Mouse (Mus musculus) neural tube, embryonic 14.5 days (tissue): ENCODE results near the gene Rpl7l1. TPM values are rescaled to one million over a fixed set of nuclear protein-coding genes. Genes with fewer than 3 reads are reported as not detected.

Experiments used
- ATAC-seq: fragments of 200-750 bp; cut with Nextera tagmentation; 2 replicates; pipeline ENCODE4 v1.8.0; 2017; ENCODE audit warnings: low read depth, mild to moderate bottlenecking, moderate TSS enrichment, moderate library complexity
- H3K27ac ChIP-seq: fragments of 300-500 bp; sonication (generic); 2 replicates; pipeline ENCODE4 v1.5.1; 2014; ENCODE audit warnings: low read depth, mild to moderate bottlenecking, control low read depth, low read length, moderate library complexity, mixed read lengths
- H3K27me3 ChIP-seq: fragments of 300-500 bp; sonication (generic); 2 replicates; pipeline ENCODE4 v1.6.1; 2014; ENCODE audit warnings: low read length; ENCODE audit not compliant: control insufficient read depth, insufficient read depth
- H3K36me3 ChIP-seq: fragments of 300-500 bp; sonication (generic); 2 replicates; pipeline ENCODE4 v1.6.1; 2014; ENCODE audit warnings: low read length, mixed read lengths; ENCODE audit not compliant: control insufficient read depth, insufficient read depth
- H3K4me1 ChIP-seq: fragments of 300-500 bp; sonication (generic); 2 replicates; pipeline ENCODE4 v1.6.1; 2014; ENCODE audit warnings: low read length; ENCODE audit not compliant: control insufficient read depth, insufficient read depth
- H3K4me2 ChIP-seq: fragments of 300-500 bp; sonication (generic); 2 replicates; pipeline ENCODE4 v1.6.1; 2014; ENCODE audit warnings: mild to moderate bottlenecking, low read depth, low read length, control low read depth
- H3K4me3 ChIP-seq: fragments of 300-500 bp; sonication (generic); 2 replicates; pipeline ENCODE4 v1.5.1; 2014; ENCODE audit warnings: low read depth, low read length, control low read depth, mixed read lengths
- H3K9ac ChIP-seq: fragments of 300-500 bp; sonication (generic); replicated peaks from 2 replicates; pipeline ENCODE4 v1.6.1; 2014; ENCODE audit warnings: low read depth, mild to moderate bottlenecking, control low read depth, low read length, mixed read lengths
- H3K9me3 ChIP-seq: fragments of 300-500 bp; sonication (generic); 2 replicates; pipeline ENCODE4 v1.6.1; 2016; ENCODE audit warnings: low read length; ENCODE audit not compliant: control insufficient read depth
- WGBS: fragments of 180-500 bp; shearing (Covaris S2); extraction: QIAGEN DNeasy Blood & Tissue Kit; methylation state at CpG from one replicate; pipeline ENCODE4 v1.1.7; 2014; 5-methylcytosine and 5-hydroxymethylcytosine counted together
- polyA plus RNA-seq: library from polyadenylated mRNA; unstranded; fragments of >200 nt; fragmentation: Nextera tagmentation; extraction: Ambion mirVana; gene quantifications from 2 replicates; pipeline ENCODE4 v1.2.1, GENCODE M21; 2014

Rpl7l1 gene
- polyA plus RNA-seq, 1 experiment from 2014 or later: 69.9 TPM

DNA sequence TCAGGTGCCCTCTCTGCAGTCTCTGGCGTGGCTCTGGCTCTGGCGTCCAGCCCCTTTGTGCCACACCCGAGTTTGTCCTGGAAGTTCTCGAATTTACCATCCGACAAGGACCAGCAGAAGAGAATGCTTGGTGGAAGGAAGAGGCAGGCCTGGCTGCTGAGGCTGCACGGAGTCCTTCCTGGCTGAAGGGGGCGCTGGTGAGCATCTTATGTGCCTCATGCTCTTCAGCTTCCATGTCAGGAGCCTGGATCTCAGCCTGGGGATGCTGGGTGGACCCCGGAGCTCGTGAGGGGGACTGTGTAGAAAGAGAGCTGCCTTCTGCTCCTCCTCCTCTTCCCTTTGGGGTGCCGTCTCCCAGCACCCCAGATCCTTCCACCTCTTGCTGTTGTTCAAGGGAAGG, 46.3 kb downstream of the Rpl7l1 start:
- no peak for ATAC-seq
- H3K4me2 ChIP-seq: no peak overlapping the region
- 66% methylated on average over 10 of the region's 10 CpGs for WGBS
- H3K9me3 ChIP-seq: no peaks in the 10 kb centered on the region
- no peak overlapping the region for H3K9ac ChIP-seq
- H3K4me3 ChIP-seq: no peak overlapping the region
- H3K36me3 ChIP-seq: peaks cover 8% of the 10 kb centered on the region
- no peaks in the 10 kb centered on the region for H3K4me1 ChIP-seq
- no peak overlapping the region for H3K27ac ChIP-seq
- no peaks in the 10 kb centered on the region for H3K27me3 ChIP-seq

- no peak overlapping the region for H3K9ac ChIP-seq
- no peaks in the 10 kb centered on the region for H3K27me3 ChIP-seq
- peaks cover 8% of the 10 kb centered on the region for H3K36me3 ChIP-seq
- no peak overlapping the region for H3K27ac ChIP-seq
- 92% methylated on average over 7 of the region's 7 CpGs for WGBS
- no peaks in the 10 kb centered on the region for H3K9me3 ChIP-seq
- no peak overlapping the region for H3K4me3 ChIP-seq
- no peak overlapping the region for H3K4me2 ChIP-seq
- no peak for ATAC-seq
- no peaks in the 10 kb centered on the region for H3K4me1 ChIP-seq
These were observed 47.2 kb downstream of the Rpl7l1 start for GRCm38 (mm10) chr17:46735287-46735686.

DNA sequence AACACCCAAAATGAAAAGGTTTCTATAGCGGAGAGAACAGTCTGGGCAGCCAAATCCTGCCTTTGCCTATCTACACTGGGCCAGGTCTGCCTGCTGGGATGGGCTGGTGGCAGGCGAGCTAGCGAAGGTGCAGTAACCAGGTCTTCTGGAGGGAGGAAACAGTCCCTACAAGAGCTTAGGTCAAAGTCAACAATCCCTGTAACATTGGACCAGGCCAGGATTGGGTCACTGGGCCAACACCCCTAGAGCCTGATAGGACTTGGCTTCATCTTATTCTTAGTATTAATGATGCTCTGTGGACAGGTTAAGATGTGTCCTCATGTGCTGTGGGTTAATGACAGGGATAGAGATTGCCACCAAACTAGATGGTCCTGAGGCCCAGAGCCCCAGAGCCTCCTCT, 48.4 kb downstream of the Rpl7l1 start:
- no peak overlapping the region for H3K4me2 ChIP-seq
- H3K4me1 ChIP-seq: no peaks in the 10 kb centered on the region
- ATAC-seq: no peak
- no peaks in the 10 kb centered on the region for H3K27me3 ChIP-seq
- H3K4me3 ChIP-seq: no peak overlapping the region
- no peak overlapping the region for H3K9ac ChIP-seq
- no peak overlapping the region for H3K27ac ChIP-seq
- no peaks in the 10 kb centered on the region for H3K9me3 ChIP-seq
- peaks cover 8% of the 10 kb centered on the region for H3K36me3 ChIP-seq
- 96% methylated on average over 3 of the region's 3 CpGs for WGBS

DNA sequence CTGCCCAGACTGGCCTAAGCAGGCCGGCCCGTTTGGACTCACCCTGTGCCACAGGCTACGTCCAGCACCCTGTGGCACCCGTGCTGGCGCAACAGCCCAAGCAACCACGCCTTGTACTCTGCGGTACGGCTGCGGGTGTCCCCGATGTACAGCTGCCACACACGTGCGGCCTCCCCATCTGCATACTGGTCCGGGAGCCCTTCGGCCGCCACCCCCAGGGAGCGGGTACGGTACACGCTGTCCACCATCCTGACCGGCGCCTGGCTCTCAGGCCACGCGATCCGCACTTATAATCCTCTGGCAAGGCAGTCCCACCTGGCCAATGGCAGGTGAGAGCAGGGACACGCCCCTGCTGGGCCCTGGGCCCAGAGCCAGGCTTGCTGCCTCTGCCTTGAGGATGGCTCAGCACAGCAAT, 53.6 kb downstream of the Rpl7l1 start, which contains the start of gene Gnmt:
Gnmt (minus strand) TSS at position 265 of the 415 bp plus-strand sequence.
- Histone ChIP-seq H3K4me2 (no peak within 1 kb of the TSS), H3K9ac (0 out of 2 replicates have a peak within 1 kb of the TSS, but pooled peaks have one; percentile 1), H3K4me1 (no peaks in the 10 kb centered on the region), H3K9me3 (no peaks in the 10 kb centered on the region), H3K27me3 (0 out of 2 replicates have a peak, but pooled peaks cover 2% of the 10 kb centered on the region), H3K27ac (no peak within 1 kb of the TSS), H3K4me3 (no peak within 1 kb of the TSS), H3K36me3 (no peaks in the 10 kb centered on the region; the same call in 1 of the 2 replicates)
- ATAC-seq: no peak
- 15% methylated on average over 24 of the region's 24 CpGs for WGBS

DNA sequence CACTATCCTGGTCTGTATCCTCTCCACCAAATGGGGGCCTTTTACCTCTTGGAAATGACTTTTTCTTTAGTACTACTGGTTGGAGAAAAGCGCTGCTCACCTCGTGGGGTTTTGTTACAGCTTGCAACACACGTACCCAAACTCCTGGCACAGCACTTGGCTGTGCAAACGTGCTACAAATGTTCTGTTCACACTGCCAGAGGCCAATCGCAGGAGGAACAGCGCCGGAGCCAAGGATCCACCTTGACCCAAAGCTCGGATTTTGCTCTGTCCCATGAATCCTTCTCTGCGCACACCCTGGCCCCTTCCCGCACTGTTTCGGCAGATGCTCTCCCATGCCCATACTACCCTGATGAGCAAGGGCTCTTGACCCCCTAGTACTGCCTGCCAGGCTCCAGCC, 54.0 kb downstream of the Rpl7l1 start:
- H3K9ac ChIP-seq: no peak overlapping the region
- 0 out of 2 replicates have a peak, but pooled peaks cover 2% of the 10 kb centered on the region for H3K27me3 ChIP-seq
- no peaks in the 10 kb centered on the region for H3K9me3 ChIP-seq
- H3K4me2 ChIP-seq: no peak overlapping the region
- no peaks in the 10 kb centered on the region; the same call in 1 of the 2 replicates for H3K36me3 ChIP-seq
- whole genome bisulfite sequencing: 50% methylated on average over 11 of the region's 11 CpGs
- no peaks in the 10 kb centered on the region for H3K4me1 ChIP-seq
- ATAC-seq: no peak
- H3K4me3 ChIP-seq: no peak overlapping the region
- H3K27ac ChIP-seq: no peak overlapping the region

- 34% methylated on average over 6 of the region's 6 CpGs for WGBS
- H3K27me3 ChIP-seq: 0 out of 2 replicates have a peak, but pooled peaks cover 2% of the 10 kb centered on the region
These were observed 54.5 kb downstream of the Rpl7l1 start for GRCm38 (mm10) chr17:46728021-46728420.

GRCm38 (mm10) chr17:46727271-46727670, 55.2 kb downstream of the Rpl7l1 start:
- H3K27ac ChIP-seq: no peak overlapping the region
- no peaks in the 10 kb centered on the region for H3K4me1 ChIP-seq
- no peak overlapping the region for H3K4me3 ChIP-seq
- no peak for ATAC-seq
- H3K27me3 ChIP-seq: 0 out of 2 replicates have a peak, but pooled peaks cover 2% of the 10 kb centered on the region
- H3K9ac ChIP-seq: no peak overlapping the region
- H3K4me2 ChIP-seq: no peak overlapping the region
- 94% methylated on average over 11 of the region's 11 CpGs for WGBS
- H3K36me3 ChIP-seq: no peaks in the 10 kb centered on the region; the same call in 1 of the 2 replicates
- H3K9me3 ChIP-seq: no peaks in the 10 kb centered on the region

More at GRCm38 (mm10) chr17:46728021-46728420, 54.5 kb downstream of the Rpl7l1 start:
- Histone ChIP-seq H3K9ac (no peak overlapping the region), H3K9me3 (no peaks in the 10 kb centered on the region), H3K4me1 (no peaks in the 10 kb centered on the region), H3K4me3 (no peak overlapping the region), H3K4me2 (no peak overlapping the region), H3K27ac (no peak overlapping the region), H3K36me3 (no peaks in the 10 kb centered on the region; the same call in 1 of the 2 replicates)
- no peak for ATAC-seq

GRCm38 (mm10) chr17:46725731-46726645, 56.5 kb downstream of the Rpl7l1 start:
- 92% methylated on average over 25 of the region's 26 CpGs for WGBS
- Histone ChIP-seq H3K36me3 (peaks cover 8% of the 10 kb centered on the region), H3K4me2 (no peak overlapping the region), H3K4me1 (no peaks in the 10 kb centered on the region), H3K4me3 (no peak overlapping the region), H3K9me3 (no peaks in the 10 kb centered on the region), H3K9ac (no peak overlapping the region), H3K27me3 (0 out of 2 replicates have a peak, but pooled peaks cover 2% of the 10 kb centered on the region), H3K27ac (no peak overlapping the region)
- ATAC-seq: no peak

DNA sequence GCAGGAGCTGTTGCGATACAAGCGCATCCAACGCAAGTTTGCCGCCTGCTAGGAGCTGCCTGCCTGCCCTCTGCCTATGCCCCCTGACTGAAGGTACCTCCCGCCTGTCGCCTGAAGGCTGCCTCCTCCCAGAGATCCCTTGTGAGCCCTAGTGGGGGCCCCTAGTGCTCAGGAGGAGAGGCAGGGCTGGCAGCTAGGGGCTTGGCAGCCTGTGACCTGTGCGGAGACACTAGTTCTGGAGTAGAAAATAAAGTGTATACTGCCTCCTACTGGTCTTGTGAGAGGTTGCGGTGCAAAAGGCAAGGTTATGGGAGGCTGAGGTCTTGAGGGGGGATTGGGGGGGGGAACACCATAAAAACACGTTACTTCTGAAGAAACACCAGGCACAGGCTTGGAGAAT, 57.2 kb downstream of the Rpl7l1 start:
- no peak; the same call in 1 of the 2 replicates for ATAC-seq
- H3K4me1 ChIP-seq: no peaks in the 10 kb centered on the region
- WGBS: 48% methylated on average over 9 of the region's 9 CpGs
- no peak overlapping the region for H3K27ac ChIP-seq
- no peak overlapping the region for H3K9ac ChIP-seq
- no peaks in the 10 kb centered on the region for H3K9me3 ChIP-seq
- no peak overlapping the region for H3K4me3 ChIP-seq
- H3K36me3 ChIP-seq: peaks cover 8% of the 10 kb centered on the region
- H3K27me3 ChIP-seq: 0 out of 2 replicates have a peak, but pooled peaks cover 2% of the 10 kb centered on the region
- H3K4me2 ChIP-seq: no peak overlapping the region
